Mouse (Mus musculus): ENCODE measurements around the gene Ptk7.

The Ptk7 gene

GRCm38 (mm10) chr17:46628791-46629684 is at the start of gene Ptk7:
Gene Ptk7, minus strand, starts transcription at chr17:46629504.
- peak; percentile 89 for DNase-seq (ENCODE audit: low read depth, low spot score)

DNA sequence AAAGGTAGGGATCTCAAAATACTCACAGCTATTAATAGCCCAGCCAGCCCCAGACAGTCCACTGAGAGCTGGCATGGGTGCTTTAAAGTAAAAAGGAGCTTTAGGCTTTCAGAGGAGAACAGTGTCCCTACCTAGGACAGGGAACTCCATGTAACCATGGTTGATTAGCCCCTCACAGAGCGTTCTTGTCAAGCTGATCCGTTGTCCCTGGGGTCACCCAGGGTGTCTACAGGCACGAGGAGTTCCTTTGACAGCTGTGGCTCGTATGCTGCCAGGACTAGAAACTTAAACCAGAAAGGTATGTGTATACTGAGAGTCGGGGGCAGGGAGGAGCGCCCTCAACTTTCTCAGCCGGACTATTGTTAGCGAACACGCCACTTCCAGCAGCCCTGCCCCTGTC is 49.6 kb upstream of the Ptk7 start:
- DNase-seq (ENCODE audit: low read depth, low spot score), result no peak

DNA sequence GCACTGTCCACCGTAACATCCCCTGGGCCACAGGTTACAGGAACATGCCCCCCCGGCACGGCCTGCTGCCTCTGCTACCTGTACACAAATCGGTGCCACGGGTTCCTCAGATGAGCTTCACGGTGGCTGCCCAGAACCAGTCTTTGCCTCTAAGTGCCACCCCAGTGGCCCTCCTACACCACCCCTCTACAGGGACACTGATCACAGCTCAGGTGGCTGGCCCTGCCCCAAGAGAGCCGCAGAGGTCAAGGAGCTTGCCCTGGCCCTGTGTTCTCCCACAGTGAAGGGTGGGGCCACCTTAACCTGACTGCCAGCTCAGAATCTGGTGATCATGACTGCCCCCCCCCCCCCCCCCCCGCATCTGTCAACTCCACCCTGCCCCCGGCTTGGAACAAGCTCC is 49.1 kb upstream of the Ptk7 start, which contains the start of gene Mea1:
Gene Mea1 (plus strand): TSS at position 378 of the 400 bp plus-strand sequence.
- DNase-seq (ENCODE audit: low read depth, low spot score), result no peak

DNA sequence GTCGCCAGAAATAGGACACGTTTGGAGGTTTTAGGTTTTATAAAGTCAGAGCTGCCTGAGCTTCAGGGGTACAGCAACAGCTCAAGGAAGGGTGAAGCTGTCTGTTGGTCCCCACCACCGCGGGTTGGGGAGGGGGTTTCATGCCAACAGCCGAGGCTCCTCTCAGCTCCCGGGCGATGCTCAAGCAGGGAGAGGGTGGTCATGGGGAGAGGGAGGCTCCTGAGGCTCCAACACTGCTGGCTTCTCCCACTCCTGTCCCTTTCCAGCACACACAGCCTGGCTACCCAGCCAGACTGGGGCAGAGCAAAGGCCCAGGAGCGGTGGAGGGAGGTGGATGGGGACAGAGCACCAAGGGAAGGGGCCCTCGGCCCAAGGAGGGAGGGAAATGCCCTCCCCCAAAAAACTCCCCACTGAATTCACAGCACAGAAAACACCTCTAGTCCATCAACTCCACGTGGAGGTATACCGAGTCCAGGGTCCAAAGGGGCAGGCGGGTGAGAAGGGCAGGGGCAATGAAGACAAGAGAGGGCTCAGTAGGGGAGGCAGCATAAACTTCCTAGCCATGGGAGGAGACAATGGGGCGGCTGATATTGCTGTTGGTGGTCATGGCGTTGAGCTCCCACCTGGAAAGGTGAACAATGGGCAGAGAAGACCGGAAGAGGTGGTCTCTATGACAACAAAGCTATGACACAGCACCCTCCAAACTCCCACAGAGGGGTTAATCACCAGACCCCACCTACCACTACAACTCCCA is 45.4 kb upstream of the Ptk7 start:
- DNase-seq (ENCODE audit: low read depth, low spot score), result no peak

DNA sequence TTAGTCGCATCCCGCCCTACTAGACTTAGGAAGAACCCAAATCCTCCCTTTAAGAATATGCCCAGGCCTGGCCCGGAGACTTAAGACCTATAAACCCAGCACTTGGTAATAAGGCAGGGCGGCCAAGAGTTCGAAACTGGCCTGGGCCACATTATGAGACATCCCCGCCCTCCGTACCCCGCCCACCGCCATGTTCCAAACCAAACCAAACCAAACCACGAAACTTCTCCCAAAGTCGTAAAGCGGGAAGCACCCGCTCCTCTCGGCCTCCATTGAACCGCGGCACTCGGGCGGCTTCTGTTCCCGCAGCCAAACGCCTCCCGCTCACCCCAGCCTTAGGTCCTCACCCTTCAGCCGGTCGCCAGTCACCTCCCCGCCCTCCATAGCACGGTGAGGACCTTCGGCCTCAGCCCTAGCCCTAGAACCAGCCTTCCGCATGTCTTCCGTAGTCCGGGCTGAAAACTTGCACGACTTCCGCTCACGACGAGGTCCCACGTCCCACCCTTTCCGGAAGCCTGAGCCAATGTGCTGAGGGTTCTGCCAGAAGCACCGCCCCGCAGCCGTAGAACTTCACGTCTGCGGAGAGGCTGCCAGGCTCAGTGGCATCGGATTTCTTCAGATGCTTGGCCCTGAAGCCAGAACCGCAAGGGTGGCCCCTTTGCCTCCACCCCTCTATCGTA is 44.7 kb upstream of the Ptk7 start, which contains the start of gene Rrp36:
Gene Rrp36 (minus strand): TSS at position 503 of the 680 bp plus-strand sequence.
- peak; percentile 97 for DNase-seq (ENCODE audit: low read depth, low spot score)

GRCm38 (mm10) chr17:46669911-46670310 is 40.6 kb upstream of the Ptk7 start:
- no peak for DNase-seq (ENCODE audit: low read depth, low spot score)

- peak; percentile 66 for DNase-seq (ENCODE audit: low read depth, low spot score)
Observed at GRCm38 (mm10) chr17:46667712-46668111, 38.4 kb upstream of the Ptk7 start.

DNA sequence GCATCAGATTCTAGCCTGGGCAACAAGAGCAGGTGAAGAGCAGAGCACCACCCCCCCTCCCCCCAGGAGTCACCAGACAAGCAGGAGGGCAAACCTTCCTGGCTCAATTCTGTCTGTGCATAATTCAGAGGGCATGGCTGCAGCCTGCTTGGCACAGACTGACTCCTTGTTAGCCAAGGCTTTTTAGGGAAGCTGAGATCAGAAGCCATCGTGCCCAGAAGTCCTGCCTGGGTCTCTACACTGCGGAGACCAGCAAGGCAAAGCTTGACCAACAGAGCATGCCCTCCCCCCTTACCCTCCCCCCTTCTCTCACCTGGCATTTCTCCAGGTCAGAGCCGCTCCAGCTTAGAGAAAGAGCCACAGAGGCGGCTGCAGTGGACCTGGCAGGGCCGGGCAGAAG is 33.4 kb upstream of the Ptk7 start:
- no peak for DNase-seq (ENCODE audit: low read depth, low spot score)

GRCm38 (mm10) chr17:46661981-46662380 is 32.7 kb upstream of the Ptk7 start:
- DNase-seq (ENCODE audit: low read depth, low spot score), result no peak

- DNase-seq (ENCODE audit: low read depth, low spot score), result no peak
Observed at GRCm38 (mm10) chr17:46661351-46661750, 32.0 kb upstream of the Ptk7 start.

DNA sequence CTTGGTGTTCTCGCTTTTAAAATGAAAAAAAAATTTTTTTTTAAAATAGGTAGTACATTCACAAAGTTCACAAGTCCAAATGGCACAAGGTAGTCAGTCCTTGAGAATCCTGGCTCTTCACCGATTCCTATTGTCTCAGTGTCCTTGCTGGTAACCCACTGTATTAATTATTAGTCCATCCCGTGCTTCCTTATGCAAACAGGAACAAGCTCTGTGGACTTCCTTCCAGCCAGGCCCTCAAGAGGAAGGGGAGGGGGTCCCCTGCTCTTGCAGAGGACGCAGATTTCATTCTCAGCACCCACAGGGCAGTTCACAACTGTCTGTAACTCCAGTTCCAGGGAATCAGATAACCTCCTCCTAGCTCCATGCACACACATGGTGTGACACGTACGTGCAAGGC is 26.8 kb upstream of the Ptk7 start:
- no peak for DNase-seq (ENCODE audit: low read depth, low spot score)

DNA sequence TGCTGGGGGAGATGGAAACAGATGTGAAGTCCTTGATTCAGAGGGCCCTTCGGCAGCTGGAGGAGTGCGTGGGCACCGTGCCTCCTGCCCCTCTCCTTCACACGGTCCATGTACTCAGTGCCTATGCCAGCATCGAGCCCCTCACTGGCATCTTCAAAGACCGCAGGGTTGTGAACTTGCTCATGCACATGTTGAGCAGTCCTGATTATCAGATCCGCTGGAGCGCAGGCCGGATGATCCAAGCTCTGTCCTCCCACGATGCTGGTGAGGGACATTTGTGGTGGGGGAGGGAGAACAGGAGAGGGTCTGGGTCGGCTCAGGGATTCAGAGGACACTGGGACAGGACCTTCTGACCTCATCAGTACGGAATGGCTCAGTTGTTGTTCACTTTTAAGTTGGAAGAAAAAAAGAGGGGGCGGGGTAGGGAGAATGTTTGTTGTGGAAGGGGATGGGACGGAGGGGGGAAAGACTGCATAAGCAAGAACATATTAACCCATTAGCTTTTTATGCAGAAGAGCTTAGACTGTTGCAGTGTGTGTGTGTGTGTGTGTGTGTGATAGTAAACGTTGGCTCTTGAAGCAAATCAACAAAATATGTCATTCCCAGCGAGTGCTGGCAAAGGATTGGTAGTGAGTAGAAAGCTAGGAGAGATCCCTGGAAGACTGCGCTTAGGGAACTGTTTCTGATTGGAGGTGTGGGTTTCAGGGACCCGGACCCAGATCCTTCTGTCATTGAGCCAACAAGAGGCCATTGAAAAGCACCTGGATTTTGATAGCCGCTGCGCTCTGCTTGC is 22.6 kb upstream of the Ptk7 start:
- DNase-seq (ENCODE audit: low read depth, low spot score), result no peak

GRCm38 (mm10) chr17:46651292-46651691 is 22.0 kb upstream of the Ptk7 start:
- DNase-seq (ENCODE audit: low read depth, low spot score), result no peak

- peak; percentile 97 for DNase-seq (ENCODE audit: low read depth, low spot score)
Observed at GRCm38 (mm10) chr17:46650232-46651031, 21.1 kb upstream of the Ptk7 start, which contains the start of gene Cul7. Gene Cul7, plus strand, starts transcription at chr17:46650337.

DNA sequence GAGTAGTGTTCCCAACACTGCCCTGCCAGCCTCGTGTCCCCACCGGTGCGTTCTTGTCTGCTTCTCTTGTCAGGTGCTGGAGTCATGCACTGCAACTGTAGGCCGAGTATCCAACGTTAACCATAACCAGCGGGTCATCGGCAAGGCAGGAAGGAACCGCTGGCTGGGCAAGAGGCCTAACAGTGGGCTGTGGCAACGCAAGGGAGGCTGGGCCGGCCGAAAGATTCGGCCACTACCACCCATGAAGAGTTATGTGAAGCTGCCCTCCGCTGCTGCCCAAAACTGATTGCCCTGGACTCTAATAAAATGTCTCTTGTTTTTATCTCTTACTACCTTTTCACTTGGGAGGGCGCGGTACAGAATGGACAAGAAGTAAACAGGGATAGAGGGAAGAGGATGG is 20.5 kb upstream of the Ptk7 start:
- no peak for DNase-seq (ENCODE audit: low read depth, low spot score)

GRCm38 (mm10) chr17:46648436-46648835 is 19.1 kb upstream of the Ptk7 start:
- no peak for DNase-seq (ENCODE audit: low read depth, low spot score)

DNA sequence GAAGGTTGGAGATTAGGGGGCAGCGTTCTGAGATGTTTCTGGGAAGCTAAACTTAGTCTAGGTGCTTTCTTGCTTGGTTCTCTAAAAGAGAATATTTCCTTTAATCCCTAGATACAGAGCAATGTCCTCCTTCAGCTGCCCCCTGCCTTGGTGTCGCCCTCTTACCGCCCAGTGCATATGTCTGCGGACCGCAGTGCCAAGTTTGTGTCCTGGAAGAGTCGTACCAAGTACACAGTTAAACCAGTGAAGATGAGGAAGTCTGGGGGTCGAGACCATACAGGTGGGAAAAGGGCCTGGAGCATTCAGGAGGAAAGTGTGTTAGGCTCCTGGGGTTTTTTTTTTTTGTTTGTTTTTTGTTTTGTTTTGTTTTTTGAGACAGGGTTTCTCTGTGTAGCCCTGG is 18.0 kb upstream of the Ptk7 start:
- no peak for DNase-seq (ENCODE audit: low read depth, low spot score)

DNA sequence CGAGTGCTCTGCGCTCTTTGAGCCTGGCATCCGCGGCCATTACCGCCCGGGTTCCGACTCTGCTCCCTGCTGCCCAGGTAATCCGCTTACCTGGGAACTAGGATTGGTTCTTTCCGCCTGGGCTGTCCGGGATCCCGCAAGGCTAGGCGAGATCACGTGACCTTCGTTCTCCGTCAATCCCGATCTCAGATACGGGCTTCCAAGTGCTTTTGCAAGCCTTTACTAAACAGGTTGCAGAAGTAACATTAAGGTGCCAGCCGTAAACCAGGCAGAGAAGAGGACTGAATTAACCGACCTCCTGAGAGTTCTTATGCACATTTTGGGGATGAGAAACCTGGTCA is 17.0 kb upstream of the Ptk7 start:
- no peak for DNase-seq (ENCODE audit: low read depth, low spot score)

GRCm38 (mm10) chr17:46645561-46646321 is 16.4 kb upstream of the Ptk7 start, which contains the start of the genes Klc4 and Mrpl2:
Gene Klc4, minus strand, starts transcription at chr17:46646022.
Gene Mrpl2, plus strand, starts transcription at chr17:46646229.
- peak; percentile 100 for DNase-seq (ENCODE audit: low read depth, low spot score)
